Mouse (Mus musculus) activated CD4-positive, CD25-positive, alpha-beta regulatory T cell, adult 4 months (primary cell): Measurements from ENCODE around the gene Bard1. TPM values are rescaled to one million over a fixed set of nuclear protein-coding genes. Genes with fewer than 3 reads are reported as not detected.

Source experiments
- ATAC-seq: one replicate; pipeline ENCODE4 v1.8.0; 2017
- polyA plus RNA-seq, 2 experiments: library from polyadenylated mRNA; unstranded; fragments of 100-300 nt; shearing (Covaris generic); gene quantifications; one replicate each; pipeline ENCODE4 v1.2.1; 2017

Bard1 gene
- polyA plus RNA-seq = 1 to 10 TPM; 1.3 to 1.7 TPM

- peak; percentile 89 for ATAC-seq
These were observed at the start of gene Bard1 for GRCm38 (mm10) chr1:71102344-71103173. Gene Bard1 (minus strand): TSS chr1:71103146.

GRCm38 (mm10) chr1:71127171-71127570 lies 24.2 kb upstream of the Bard1 start:
- no peak for ATAC-seq

DNA sequence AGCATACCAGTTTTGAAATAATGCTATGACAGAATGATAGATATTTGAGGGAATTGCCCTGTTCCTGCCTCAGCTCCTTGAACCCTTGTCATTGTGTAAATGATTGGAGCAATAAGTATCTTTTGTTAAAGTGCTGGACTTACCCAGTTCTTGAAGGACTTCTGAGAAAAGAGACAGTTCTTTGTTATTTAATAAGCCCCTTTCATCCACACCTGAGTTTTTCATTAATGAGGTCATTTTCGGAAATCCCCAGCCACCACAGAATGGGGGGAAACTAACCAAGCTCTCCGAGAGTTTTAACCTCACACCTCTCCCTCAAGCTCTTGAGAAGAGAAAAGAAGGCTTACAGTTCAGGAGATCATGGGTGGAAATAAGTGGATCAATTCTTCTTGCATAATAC lies 15.6 kb upstream of the Bard1 start:
- ATAC-seq = no peak

DNA sequence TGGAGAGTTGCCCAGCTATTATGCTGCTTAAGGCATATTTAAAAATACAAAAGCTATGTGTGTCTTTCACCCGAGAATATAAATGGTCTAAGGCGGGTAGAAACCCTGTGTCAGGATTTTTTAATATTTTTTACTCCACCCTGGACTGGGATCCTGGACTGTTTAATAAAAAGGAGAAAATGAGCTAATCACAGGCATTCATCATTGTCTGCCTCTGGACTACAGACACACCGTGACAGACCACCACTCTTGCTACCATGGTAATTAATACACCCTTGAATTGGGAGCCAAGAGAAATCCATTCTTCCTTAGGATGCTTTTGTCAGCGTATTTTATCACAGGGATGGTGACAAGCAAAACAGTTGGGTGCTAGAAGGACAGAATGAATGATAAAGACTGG lies 14.3 kb upstream of the Bard1 start:
- no peak for ATAC-seq

- ATAC-seq = no peak
These were observed 12.8 kb upstream of the Bard1 start for GRCm38 (mm10) chr1:71115781-71116180.

GRCm38 (mm10) chr1:71109858-71110257 lies 6.9 kb upstream of the Bard1 start:
- no peak for ATAC-seq

- ATAC-seq = no peak
These were observed 3.2 kb upstream of the Bard1 start for GRCm38 (mm10) chr1:71106127-71106526.

- ATAC-seq = no peak
These were observed 2.8 kb upstream of the Bard1 start for GRCm38 (mm10) chr1:71105724-71106123.

- ATAC-seq = no peak
These were observed 373 bp upstream of the Bard1 start for GRCm38 (mm10) chr1:71103174-71103864.

DNA sequence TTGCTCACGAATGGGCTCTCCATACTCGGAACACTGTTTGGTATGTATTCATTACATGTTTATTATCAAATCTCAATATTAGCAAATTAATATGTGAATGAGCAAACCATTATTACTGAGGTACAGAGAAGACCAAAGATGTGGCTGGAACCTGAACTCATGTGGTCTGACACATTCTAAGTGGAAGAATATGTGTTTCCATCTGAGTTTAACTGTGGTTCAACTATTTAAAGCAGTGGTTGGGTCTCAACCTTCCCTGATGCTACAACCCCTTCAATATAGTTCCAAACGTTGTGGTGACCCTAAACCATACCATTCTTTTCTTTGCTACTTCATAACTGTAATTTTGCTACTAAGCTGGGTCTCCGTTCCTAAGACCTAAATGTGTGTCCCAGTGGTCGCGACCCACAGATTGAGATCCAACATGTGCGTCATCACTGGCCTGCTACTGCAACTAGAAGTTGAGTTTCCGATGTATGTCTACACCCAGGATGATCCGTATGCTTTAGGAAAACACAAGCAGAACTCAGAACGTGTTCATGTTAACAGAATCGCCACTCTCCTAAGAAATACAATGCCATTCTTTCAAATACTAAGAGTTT lies 1.5 kb downstream of the Bard1 start:
- ATAC-seq = no peak

DNA sequence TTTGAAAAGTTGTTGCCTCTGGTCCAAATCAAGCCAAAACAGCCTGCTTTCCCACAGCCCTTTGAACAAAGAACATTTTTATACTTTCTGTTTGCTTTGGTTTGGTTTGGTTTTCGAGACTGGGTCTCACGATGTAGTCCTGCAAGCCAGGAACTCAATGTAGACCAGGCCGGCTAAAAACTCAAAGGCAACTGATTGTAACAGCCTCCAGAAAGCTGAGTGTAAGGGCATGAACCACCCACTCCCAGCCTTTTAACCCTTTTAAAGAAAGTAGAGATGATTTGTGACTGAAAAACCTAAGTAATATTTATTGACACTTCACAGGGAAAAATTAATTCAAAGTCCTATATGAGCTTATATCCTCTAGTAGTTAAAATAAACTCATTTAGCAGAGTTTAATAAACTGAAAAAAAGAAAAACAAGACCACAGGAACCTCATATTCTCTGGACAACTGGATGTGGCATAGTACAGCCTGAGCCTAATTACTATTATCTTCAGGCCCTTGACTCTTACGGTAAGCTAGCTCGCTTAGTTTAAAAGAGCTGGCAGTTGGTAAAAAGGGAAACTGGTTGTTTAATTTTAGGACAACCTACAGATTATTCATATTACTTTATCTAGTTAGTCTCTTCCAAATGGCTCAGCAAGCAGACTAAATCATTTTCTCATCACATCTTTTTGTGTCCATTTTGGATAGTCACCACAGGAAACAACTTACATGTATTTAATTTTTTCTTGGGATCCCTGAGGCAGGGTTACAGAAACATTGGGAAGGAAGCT lies 2.2 kb downstream of the Bard1 start:
- no peak for ATAC-seq

DNA sequence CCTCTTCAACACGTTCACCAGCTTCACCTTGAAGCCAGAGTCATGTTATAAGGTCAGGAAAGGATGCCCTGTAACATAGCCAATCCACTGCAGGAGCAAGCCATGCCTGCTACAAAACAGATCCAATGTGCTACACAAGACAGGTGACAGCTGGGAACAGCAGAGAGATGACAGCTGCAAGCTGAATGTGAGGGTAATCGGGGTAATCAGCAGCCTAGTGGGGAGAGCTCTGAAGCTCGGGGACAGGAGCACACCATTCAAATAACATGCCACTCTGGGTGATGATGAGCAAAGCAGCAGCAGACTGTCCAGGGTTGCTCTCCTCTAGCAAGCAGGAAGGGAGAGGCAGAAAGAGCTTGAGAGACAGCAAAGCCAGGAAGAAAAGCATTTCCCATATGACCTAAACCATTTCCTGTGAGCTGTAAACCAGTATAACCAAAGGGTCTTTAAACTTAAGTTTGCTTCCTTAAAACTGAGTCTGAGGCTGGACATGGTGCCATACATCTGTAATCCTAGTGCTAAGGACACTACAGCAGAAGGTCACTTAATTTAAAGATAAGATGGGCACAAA lies 2.9 kb downstream of the Bard1 start:
- ATAC-seq = no peak

GRCm38 (mm10) chr1:71096031-71096430 lies 6.9 kb downstream of the Bard1 start:
- ATAC-seq = no peak

DNA sequence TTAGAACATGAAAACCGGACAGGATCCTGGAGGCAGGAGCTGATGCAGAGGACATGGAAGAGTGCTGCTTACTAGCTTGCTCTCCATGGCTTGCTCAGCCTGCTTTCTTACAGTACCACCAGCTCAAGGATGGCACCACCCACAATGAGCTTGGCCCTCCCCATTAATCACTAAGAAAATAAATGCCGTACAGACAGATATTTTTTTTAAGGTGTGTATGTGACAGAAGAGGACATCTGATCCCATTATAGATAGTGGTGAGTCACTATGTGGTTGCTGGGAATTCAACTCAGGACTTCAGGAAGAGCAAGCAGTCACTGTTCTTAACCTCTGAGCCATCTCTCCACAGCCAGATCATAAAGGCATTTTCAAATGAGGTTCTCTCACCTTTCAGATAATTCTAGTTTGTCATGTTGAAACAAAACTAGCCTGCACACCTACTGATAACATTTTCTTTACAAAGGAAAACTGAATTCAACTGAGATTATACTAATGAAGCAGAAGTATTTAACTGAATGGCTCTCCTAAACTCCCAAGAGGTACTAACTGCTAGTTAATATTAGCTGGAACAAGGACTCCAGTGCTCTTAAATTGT lies 7.6 kb downstream of the Bard1 start:
- ATAC-seq = no peak

DNA sequence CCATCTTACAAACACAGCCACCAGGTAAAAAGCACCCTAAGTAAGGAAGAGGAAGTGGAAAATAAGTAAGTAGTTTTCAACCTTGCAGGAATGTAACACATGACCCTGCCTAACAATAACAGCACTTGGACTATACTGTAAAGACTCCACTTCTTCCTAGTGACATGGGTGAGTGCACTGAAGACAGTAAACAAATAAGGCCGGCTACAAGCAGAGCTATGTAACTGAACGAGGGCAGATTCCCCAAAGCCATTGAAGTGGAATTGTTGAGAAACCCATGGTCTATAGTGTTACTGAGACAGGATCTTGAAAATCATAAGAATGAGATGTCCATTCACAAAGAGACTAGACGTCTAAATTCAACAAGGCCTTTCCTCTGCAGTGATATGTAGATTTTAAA lies 27.3 kb downstream of the Bard1 start:
- ATAC-seq = no peak

DNA sequence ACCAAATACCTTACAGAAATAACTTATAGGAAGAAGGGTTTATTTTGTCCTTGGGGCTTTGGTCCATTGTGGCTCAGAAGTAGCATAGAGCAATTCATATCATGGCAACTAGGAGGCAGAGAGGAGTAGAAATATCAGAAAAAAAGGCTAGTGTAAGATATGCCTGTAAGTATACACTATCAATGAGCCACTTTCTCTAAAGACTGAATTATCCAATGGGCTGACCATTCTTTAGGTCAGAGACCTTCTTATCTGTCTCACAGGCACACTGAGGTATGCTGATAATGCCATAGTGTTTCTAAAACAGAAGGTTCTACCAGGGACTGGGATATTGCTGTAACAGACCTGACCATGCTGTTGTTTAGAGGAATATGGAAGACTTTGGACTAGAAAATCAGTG lies 32.2 kb downstream of the Bard1 start:
- peak; percentile 57 for ATAC-seq

- ATAC-seq = peak; percentile 72
These were observed 34.1 kb downstream of the Bard1 start for GRCm38 (mm10) chr1:71068728-71069304.

DNA sequence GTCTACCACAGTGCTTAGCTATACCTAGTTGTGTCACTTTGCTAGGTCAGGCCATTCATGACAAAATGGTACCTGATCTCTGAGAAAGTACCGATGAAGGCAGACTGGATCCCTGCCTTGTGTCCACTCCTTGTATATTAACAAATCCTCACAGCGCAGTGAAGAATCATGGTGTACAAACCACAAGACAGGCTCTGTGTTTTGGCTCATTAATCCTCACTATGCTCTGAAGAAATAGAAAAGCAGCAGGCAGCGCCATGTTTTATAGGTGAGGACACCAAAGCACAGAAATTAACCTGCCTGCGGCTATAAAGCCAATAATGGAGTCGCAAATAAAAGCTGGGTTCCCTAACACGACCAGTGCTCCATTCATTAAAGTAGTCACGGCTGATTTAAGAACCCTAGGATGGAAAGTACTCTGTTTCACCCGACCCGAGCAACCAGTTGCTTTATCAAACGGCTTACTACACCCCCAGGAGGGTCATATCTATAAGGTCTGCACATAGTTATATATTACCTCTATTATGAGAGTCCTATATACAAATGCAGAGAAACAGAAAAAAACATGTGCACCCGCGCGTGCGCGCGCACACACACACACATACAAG lies 39.0 kb downstream of the Bard1 start:
- ATAC-seq = no peak

DNA sequence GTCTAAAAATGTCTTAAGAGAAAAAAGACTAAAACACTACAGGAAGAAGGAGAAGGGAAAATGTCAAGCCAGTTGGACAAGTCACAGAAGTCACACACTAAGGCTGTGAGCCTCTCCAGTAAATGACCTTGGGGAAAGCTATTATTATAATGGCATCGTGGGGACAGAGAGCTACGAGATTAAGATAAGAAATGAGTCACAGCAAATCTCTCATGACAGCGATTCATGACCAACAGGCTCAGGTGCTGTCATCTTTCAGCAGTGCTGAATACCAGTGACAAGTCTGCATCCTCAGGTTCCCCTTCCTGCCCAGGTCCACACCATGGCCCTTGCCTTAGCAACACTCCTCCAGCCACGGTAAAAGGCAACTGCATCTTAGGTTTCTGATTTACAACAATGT lies 46.8 kb downstream of the Bard1 start:
- no peak for ATAC-seq

DNA sequence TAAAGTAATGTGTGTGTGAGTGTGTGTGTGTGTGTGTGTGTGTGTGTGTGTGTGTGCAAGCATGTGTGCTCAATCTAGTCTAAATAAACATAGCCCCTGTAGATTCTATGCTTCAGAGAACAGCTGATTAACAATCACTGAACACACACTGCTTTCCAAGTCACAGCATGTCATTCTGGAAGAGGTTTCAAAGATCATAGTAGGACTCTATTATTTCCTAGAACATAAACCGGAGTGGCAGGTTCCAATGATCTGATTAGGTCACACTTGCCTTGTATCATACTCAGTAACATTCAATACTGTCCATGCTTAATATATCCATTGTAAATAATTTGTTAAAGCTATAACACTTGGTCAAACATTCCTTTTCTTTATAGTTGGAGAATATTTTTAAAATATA lies 47.5 kb downstream of the Bard1 start:
- ATAC-seq = no peak

DNA sequence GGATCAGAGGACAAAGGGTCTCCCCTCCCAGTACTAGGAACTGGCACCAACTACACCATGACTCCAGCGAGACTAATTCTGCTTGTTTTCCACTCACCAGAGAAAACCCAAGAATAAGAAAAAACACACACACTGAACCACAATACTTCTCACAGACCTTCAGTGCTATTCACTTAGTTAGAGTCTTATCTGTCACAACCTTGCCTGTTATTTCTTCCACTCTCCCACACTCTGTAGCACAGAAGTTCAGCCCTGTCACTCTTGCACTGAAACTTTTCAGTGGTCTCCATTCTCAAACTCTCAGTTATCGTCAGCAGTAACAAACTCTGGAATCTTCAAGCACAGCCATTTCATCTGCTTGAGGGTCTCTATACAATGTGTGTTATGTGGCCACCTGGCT lies 50.2 kb downstream of the Bard1 start:
- no peak for ATAC-seq
